Mouse (Mus musculus) frontal cortex, postnatal 25 days (tissue): Measurements from ENCODE around the gene Rsph1.

Experiments
- DNase-seq, 2 experiments: peaks; one replicate each; pipeline ENCODE4 v3.0.0; 2022; ENCODE audit warnings: low spot score in 2 of 2

Gene Rsph1

DNA sequence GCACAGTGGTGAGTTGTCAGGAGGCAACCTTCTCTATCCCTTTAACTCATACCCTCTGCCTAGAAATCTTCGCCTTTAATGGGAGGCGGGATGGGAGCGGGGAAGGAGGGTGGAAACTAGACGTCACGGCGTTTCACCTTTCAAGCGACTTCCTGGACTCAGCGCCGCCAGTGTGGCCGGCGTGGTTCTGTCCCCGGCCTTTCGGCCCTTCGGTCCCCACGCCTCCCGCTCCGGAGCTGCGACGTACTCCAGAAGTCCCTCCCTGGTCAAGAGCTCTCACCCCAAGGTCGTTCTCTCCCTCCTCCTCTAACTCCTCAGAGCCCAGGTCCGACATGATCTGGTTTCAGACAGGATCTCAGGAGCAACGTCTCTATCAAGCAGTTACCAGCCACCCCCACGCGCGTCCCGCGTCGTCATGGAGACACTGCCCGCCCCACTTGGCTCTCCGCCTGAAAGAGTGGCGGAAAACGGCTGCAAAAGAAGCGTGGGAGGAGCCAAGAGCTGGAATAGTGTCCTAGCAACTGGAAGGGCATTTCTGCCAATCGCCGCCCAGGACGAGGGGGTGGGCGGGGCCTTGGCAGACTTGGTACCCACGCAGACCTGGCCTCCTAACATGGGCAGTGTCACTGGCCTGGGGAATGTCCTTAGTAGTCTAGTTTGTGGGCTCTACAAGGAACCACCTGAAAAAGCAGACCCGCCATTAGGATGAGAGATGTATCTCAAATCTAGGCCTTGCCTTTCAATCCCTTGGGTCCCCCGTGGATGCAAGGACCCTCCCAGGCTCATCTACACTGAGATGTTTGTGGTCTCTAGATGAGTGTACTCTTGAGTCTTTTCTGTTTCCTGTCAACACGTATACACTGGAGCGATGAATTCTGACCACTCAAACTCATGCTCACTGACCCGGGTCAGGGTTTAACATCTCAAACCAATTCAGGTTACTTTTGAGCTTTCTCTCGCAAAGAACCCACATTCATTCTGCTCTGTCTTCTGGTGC lies at the start of gene Rsph1:
TSS of gene Rsph1 (minus strand) at position 462 of the 997 bp plus-strand sequence.
- peak; percentile 100 for DNase-seq

- DNase-seq, result no peak
Measured at GRCm38 (mm10) chr17:31326220-31326852, 49.2 kb upstream of the Rsph1 start.

GRCm38 (mm10) chr17:31325451-31326219 lies 48.5 kb upstream of the Rsph1 start:
- DNase-seq, result no peak

GRCm38 (mm10) chr17:31324227-31324626 lies 47.0 kb upstream of the Rsph1 start:
- DNase-seq, result no peak

- no peak for DNase-seq
Measured at GRCm38 (mm10) chr17:31323379-31323778, 46.2 kb upstream of the Rsph1 start.

DNA sequence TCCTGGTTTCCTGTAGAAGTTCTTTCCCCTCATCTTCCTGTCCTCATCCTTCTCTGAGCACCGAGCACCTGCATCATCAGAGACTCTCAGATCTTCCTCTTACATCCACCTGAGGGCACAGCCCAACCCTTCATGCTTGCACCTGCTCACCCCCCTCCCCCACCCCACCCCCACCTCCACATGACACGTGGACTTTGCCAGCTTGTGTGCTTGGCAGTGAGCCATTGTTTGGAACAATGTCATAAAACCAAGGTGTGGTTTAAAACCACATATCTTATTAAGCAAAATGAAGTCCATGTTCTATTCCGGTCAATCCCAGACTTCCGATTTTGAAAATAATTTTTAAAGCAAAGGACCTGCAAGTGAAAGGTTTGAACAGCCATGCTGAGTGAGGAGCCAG lies 45.3 kb upstream of the Rsph1 start:
- DNase-seq, result no peak

- peak; percentile 45 to 54 for DNase-seq
Measured at GRCm38 (mm10) chr17:31321425-31321824, 44.2 kb upstream of the Rsph1 start.

GRCm38 (mm10) chr17:31318906-31319767 lies 42.0 kb upstream of the Rsph1 start:
- no peak for DNase-seq

DNA sequence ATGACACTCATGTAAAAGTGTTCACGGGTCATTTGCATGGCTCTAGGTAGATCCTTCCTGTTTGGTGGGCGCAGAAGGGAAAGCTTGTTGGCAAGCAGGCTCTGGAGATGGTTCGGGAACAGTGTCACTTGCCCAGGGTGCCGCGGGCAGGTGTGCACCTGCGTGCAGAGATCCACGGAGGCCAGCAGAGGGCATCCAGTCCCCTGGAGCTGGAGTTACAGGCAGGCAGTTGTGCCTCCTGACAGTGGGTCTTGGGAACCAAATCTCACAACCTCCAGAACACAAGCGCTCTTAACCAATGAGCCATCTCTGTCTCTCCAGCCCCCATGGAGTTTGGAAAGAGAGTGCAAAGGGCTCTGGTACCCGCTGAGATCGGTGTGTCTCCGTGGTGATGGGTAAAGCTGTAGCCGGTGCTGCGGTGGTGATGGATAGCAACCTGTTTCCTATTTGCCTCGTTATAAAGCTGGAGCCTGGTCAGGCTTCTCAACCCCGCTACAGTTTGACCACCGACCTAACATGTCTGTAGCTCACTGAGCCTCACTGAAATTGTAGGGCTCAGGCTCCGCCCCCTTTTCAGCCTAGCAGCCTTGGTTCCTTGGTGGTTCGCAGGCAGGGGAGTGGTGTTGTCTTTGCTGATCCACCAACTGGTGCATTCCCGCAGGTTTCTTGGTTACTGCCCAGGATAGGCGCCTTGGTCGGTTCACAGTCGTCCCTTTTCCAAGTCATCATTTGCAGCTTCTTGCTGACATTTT lies 40.5 kb upstream of the Rsph1 start:
- no peak for DNase-seq

GRCm38 (mm10) chr17:31316998-31317397 lies 39.8 kb upstream of the Rsph1 start:
- no peak for DNase-seq

DNA sequence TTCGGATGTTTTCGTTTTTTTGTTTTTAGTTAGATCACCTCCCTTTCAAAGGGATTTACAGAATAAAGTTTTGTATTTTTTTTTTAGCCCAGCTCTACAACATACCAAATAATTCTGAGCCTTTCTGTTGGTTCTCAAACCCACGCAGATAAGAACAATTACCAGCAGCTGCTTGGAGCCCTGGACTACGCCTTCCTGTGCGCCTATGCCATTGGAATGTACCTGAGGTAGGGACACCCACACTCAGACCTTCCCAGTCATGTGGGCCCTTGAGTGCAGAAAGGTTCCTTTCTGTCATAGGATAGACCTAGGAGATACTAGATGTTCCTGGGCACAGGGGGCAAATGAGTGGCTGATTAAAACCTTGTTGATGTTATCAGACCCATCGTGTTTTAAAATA lies 38.8 kb upstream of the Rsph1 start:
- no peak for DNase-seq

DNA sequence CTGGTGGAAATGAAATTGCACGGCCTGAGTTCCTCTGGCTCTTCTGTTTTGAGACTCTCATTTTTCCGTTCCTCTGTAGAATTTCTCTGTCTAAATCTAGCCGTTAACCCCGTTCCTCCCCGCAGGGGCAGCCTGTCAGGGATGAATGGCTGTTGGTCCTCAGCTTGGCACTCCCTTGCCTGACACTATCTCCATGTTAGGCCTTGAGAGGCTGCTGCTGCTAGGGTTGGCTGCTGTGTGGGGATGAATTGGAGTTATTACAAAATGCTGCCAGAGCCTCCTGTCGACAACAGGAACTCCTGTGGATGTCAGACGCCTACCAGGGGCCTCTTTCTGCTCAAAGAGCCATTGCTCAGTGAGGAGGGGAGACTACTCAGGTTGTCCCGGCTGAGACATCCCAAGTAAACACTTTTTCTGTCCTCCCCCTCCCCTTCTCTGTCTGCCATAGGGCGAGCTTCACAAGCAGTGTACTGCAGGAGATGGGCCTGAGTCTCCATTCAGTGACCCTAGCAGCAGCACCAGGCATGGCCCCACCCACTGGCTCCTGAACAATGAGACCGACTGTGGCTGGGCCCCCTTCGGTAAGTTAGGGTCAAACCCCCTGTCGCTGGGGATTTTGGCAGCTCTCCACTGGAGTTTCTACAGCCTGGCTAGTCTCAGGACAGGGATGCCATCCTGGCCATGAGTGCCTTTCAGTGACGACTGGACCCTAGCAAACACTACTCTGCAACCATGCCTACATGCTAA lies 38.0 kb upstream of the Rsph1 start:
- DNase-seq, result no peak

GRCm38 (mm10) chr17:31312648-31313047 lies 35.5 kb upstream of the Rsph1 start:
- no peak for DNase-seq

DNA sequence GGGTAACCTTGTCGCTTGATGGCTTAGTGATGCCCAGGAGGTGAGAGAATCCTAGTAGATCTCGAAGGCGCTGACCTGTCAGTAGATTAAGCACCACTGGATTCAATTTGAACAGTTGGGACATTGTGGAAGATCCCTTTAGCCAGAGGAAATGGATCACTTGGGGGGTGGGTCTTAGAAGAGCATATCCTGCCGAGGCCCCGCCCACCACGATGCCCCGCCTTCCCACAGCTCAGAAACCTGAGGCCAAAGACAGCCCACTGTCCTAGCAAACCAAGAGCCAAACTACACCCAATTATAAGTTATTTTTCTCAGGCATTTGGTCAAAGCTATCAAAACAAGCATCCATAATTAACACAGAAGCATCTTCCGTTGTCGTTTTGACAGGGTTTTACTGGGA lies 33.9 kb upstream of the Rsph1 start:
- no peak for DNase-seq

GRCm38 (mm10) chr17:31309281-31309793 lies 32.2 kb upstream of the Rsph1 start:
- no peak for DNase-seq

GRCm38 (mm10) chr17:31308291-31308816 lies 31.2 kb upstream of the Rsph1 start:
- DNase-seq, result no peak

GRCm38 (mm10) chr17:31307756-31308155 lies 30.6 kb upstream of the Rsph1 start:
- DNase-seq, result no peak

- no peak for DNase-seq
Measured at GRCm38 (mm10) chr17:31305776-31306120, 28.6 kb upstream of the Rsph1 start.
